Mouse (Mus musculus) brain, adult 10 weeks (tissue): Measurements from ENCODE around the gene Olfr623. TPM values are rescaled to one million over a fixed set of nuclear protein-coding genes. Genes with fewer than 3 reads are reported as not detected.

Experiments used
- polyA plus RNA-seq: library from polyadenylated mRNA; stranded (reverse); fragments of 350-450 nt; fragmentation: Illumina TruSeq; extraction: RNeasy Lipid Tissue Mini Kit (QIAGEN cat#74804); gene quantifications from one replicate; pipeline ENCODE4 v1.2.3, GENCODE M21; 2015; ENCODE audit warnings: low read depth, low replicate concordance

The Olfr623 gene
- not detected for polyA plus RNA-seq

DNA sequence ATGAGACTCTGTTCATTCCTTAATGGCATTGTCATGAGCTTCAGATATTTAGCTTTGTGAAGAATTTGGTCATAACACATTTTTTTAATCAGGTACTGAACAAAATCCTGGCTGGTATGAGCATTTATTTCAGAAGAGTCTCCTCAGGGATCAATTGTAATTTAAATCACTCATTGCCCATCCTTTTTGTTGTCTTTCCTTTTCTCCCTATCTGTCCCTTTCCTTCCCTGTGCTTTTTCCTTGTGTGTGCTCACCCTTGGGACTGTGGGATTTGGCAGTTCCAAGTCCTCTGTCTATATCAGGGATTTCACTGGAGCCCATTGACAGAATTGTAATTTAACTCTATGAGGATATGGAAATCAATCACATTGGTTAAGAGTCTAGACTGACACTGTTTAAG lies at the start of gene Olfr623:
Gene Olfr623, minus strand, starts transcription at position 101 of the 400 bp plus-strand sequence.

DNA sequence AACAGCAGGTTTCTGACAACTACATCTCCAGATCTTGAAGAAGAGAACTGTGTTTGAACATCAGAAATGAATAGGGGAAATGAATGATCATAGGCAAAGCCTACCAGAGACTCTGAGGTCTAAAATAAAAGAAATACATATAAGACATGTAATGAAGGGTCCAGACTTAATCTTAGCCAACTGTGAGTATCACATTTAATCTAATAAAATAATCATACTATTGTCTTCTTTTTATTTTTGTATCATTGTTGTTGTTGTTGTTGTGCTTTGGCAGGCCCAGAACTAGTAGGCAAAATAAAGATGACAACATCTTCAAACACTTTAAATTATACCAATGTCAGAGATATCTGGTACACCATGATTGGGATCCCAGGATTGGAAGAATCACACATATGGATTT lies 18.9 kb upstream of the Olfr623 start, which contains the start of gene Olfr625-ps1:
Gene Olfr625-ps1, plus strand, starts transcription at position 301 of the 400 bp plus-strand sequence.

DNA sequence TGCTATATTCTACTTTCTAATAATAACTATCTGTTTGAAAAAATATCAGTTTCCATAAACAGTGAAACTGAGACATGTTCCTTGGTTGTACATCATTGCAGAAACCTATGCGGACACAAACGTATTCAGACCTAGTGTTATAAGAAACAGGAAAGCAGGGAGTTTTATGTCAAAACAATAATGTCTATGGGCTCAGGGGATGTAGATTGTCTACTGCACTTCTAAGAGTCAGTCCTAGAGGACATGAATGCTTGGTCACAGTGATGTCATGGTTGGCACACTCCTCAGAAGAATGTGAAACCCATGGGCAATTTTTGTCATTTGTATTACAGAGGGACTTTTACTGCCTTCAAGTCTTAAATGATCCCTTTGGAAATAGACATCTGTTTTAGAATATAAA lies 7.6 kb upstream of the Olfr623 start, which contains the start of gene Olfr624:
Gene Olfr624, minus strand, starts transcription at position 101 of the 400 bp plus-strand sequence.

DNA sequence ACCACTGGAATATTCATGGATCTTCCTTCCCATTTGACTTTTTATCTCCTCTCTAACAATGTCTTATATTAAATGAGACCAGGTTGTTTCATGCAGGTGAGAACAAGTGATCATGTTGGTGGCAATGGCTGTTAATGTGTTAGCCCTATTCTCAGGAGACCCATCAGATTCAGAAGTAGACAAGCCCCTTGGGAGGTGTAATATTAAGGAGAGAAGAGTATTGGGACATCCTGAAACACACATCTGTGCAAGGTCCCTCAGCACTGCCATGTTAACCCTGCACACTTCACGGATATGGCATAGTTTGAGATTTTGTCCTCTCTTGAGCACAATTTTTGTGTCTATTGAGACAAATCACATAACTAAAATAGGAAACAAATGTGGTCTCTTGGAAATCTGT lies 20.9 kb downstream of the Olfr623 start, which contains the start of gene Olfr622:
Gene Olfr622, minus strand, starts transcription at position 101 of the 400 bp plus-strand sequence.

DNA sequence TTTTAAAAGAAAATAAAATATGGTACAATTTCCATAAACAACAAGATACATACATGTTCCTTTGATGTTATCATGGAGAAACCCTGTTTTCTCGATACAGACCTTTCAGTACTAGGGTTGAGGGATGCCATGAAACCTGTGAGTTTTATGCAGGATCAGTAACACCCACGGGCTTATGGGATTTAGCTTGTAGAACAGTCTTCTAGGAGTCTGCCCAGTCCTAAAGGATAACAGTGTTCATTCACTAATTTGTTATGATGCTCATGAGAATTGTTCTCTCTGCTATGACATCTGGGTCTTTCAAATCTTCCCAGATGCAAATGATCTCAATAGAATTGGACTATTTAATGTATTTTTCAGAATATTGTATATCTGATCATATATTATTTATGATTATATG lies 51.1 kb downstream of the Olfr623 start, which contains the start of gene Olfr620:
Gene Olfr620, minus strand, starts transcription at position 101 of the 400 bp plus-strand sequence.

Other genes starting within 250 kb of the Olfr623 start
- not detected for gene Usp17lc, start 248.6 kb downstream of the Olfr623 start, polyA plus RNA-seq
- gene Olfr605, start 218.3 kb downstream of the Olfr623 start, polyA plus RNA-seq = not detected
- gene Olfr606, start 214.7 kb downstream of the Olfr623 start, polyA plus RNA-seq = not detected
- not detected for gene Olfr607, start 199.5 kb downstream of the Olfr623 start, polyA plus RNA-seq
- not detected for gene Olfr608, start 193.8 kb downstream of the Olfr623 start, polyA plus RNA-seq
- not detected for gene Olfr609, start 165.6 kb downstream of the Olfr623 start, polyA plus RNA-seq
- not detected for gene Olfr610, start 151.6 kb downstream of the Olfr623 start, polyA plus RNA-seq
- gene Olfr611, start 142.9 kb downstream of the Olfr623 start, polyA plus RNA-seq = not detected
- not detected for gene Olfr612, start 121.0 kb downstream of the Olfr623 start, polyA plus RNA-seq
- gene Olfr613, start 115.6 kb downstream of the Olfr623 start, polyA plus RNA-seq = not detected
- not detected for gene Olfr615, start 107.6 kb downstream of the Olfr623 start, polyA plus RNA-seq
- not detected for gene Olfr616, start 94.6 kb downstream of the Olfr623 start, polyA plus RNA-seq
- gene Olfr617, start 90.6 kb downstream of the Olfr623 start, polyA plus RNA-seq = not detected
- not detected for gene Olfr618, start 73.6 kb downstream of the Olfr623 start, polyA plus RNA-seq
- gene Olfr619, start 63.1 kb downstream of the Olfr623 start, polyA plus RNA-seq = not detected
- gene Olfr620, start 51.2 kb downstream of the Olfr623 start, polyA plus RNA-seq = not detected
- gene Olfr622, start 21.0 kb downstream of the Olfr623 start, polyA plus RNA-seq = not detected
- not detected for gene Olfr624, start 7.5 kb upstream of the Olfr623 start, polyA plus RNA-seq
- gene Olfr625-ps1, start 19.0 kb upstream of the Olfr623 start, polyA plus RNA-seq = not detected
- gene Olfr243, start 51.0 kb upstream of the Olfr623 start, polyA plus RNA-seq = not detected
- gene Olfr628, start 66.7 kb upstream of the Olfr623 start, polyA plus RNA-seq = not detected
- gene Olfr629, start 81.2 kb upstream of the Olfr623 start, polyA plus RNA-seq = not detected
- gene Olfr630, start 93.6 kb upstream of the Olfr623 start, polyA plus RNA-seq = not detected
- gene Olfr69, start 107.9 kb upstream of the Olfr623 start, polyA plus RNA-seq = not detected
- not detected for gene Olfr68, start 116.0 kb upstream of the Olfr623 start, polyA plus RNA-seq
- gene Olfr67, start 128.1 kb upstream of the Olfr623 start, polyA plus RNA-seq = not detected
- gene Hbb-bt, start 150.3 kb upstream of the Olfr623 start, polyA plus RNA-seq = 154 TPM
- gene Hbb-bs, start 164.4 kb upstream of the Olfr623 start, polyA plus RNA-seq = 1,248 TPM
- gene Hbb-bh2, start 176.8 kb upstream of the Olfr623 start, polyA plus RNA-seq = not detected
- not detected for gene Hbb-bh1, start 179.5 kb upstream of the Olfr623 start, polyA plus RNA-seq
- not detected for gene Hbb-y, start 189.5 kb upstream of the Olfr623 start, polyA plus RNA-seq
- not detected for gene Olfr66, start 222.6 kb upstream of the Olfr623 start, polyA plus RNA-seq
- gene Olfr64, start 230.8 kb upstream of the Olfr623 start, polyA plus RNA-seq = not detected
- not detected for gene Olfr65, start 239.8 kb upstream of the Olfr623 start, polyA plus RNA-seq